Mouse (Mus musculus): ENCODE measurements around the gene Olfr70.

Gene Olfr70

DNA sequence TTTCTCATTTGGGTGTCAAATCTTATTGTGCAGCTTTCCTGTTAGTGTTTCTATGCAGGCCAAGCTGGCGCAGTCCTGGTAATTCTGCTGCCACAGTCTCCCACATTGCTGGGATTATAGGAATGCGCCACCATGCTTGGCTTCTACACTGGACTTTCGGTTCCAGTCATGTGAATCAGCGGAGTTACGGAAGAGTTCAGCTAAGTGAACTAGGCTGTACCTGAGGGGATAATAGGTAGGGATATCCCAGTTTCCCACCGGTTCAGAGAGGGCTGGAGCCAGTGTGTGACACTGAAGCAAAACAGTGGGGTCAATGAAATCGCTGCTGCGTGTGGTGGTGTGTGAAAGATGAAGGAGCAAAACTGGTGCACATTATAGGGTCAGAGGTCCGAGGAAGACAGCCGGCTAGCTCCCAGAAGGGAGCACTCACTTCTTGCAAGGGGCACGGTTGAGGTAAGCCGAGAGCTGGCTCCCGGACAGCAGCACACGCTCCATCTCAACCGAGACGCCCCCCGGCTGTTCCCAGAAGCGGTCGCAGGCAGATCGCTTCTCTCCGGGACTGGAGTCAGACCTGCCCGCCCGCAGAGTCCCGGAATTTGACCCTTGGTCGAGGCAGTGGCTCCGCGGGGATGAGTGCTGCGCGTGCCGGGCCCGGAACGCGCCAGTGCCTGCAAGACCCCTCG is 44.8 kb downstream of the Olfr70 start:
- DNase-seq (ENCODE audit: low spot score), result no peak

GRCm38 (mm10) chr4:43653161-43654015 is 47.2 kb downstream of the Olfr70 start, which contains the start of gene Spag8:
TSS of gene Spag8 (minus strand) at chr4:43653594.
- no peak for DNase-seq (ENCODE audit: low spot score)

GRCm38 (mm10) chr4:43652726-43653125 is 47.9 kb downstream of the Olfr70 start:
- DNase-seq (ENCODE audit: low spot score), result no peak

- DNase-seq (ENCODE audit: low spot score), result no peak
Measured at GRCm38 (mm10) chr4:43649783-43650182, 50.8 kb downstream of the Olfr70 start.

Measured in ovary, postnatal 10 days (tissue).